Mouse (Mus musculus): ENCODE measurements at regions not wholly inside any gene's neighbourhood (a gene's known extent, or its start where the extent isn't known, plus 50 kb on each side); places are given as distances from the start of the nearest gene placed in this dataset.
"Not testable (repeated sequence)": the region's sequence is repeated elsewhere in the genome, so short reads cannot be mapped to it uniquely, and the experiment has no call there.

GRCm38 (mm10) chr6:53233777-53234176 is 53.3 kb upstream of the Creb5 start:
- DNase-seq (ENCODE audit: low spot score) = no peak

- no peak for DNase-seq (ENCODE audit: low spot score)
These were observed 54.5 kb upstream of the Creb5 start for GRCm38 (mm10) chr6:53232616-53233015.

- DNase-seq (ENCODE audit: low spot score) = no peak
These were observed 57.7 kb upstream of the Creb5 start for GRCm38 (mm10) chr6:53229350-53229749.

- DNase-seq (ENCODE audit: low spot score) = no peak
These were observed 65.0 kb upstream of the Creb5 start for GRCm38 (mm10) chr6:53222104-53222503.

GRCm38 (mm10) chr6:53221668-53222005 is 65.4 kb upstream of the Creb5 start:
- no peak for DNase-seq (ENCODE audit: low spot score)

- no peak for DNase-seq (ENCODE audit: low spot score)
These were observed 66.0 kb upstream of the Creb5 start for GRCm38 (mm10) chr6:53220784-53221667.

- no peak for DNase-seq (ENCODE audit: low spot score)
These were observed 68.2 kb upstream of the Creb5 start for GRCm38 (mm10) chr6:53218871-53219286.

GRCm38 (mm10) chr6:53217234-53218015 is 69.6 kb upstream of the Creb5 start:
- peak; percentile 52 for DNase-seq (ENCODE audit: low spot score)

GRCm38 (mm10) chr6:53216715-53217114 is 70.4 kb upstream of the Creb5 start:
- no peak for DNase-seq (ENCODE audit: low spot score)

GRCm38 (mm10) chr6:53211420-53211819 is 75.7 kb upstream of the Creb5 start:
- DNase-seq (ENCODE audit: low spot score) = peak; percentile 35

GRCm38 (mm10) chr6:53209398-53209797 is 77.7 kb upstream of the Creb5 start:
- DNase-seq (ENCODE audit: low spot score) = no peak

GRCm38 (mm10) chr6:53208474-53208873 is 78.6 kb upstream of the Creb5 start:
- DNase-seq (ENCODE audit: low spot score) = no peak

GRCm38 (mm10) chr6:53207781-53208180 is 79.3 kb upstream of the Creb5 start:
- DNase-seq (ENCODE audit: low spot score) = no peak

GRCm38 (mm10) chr6:53207361-53207760 is 79.7 kb upstream of the Creb5 start:
- no peak for DNase-seq (ENCODE audit: low spot score)

- peak; percentile 19 for DNase-seq (ENCODE audit: low spot score)
These were observed 85.7 kb upstream of the Creb5 start for GRCm38 (mm10) chr6:53201281-53201956.

GRCm38 (mm10) chr6:53199474-53199873 is 87.6 kb upstream of the Creb5 start:
- no peak for DNase-seq (ENCODE audit: low spot score)

GRCm38 (mm10) chr6:53182131-53182530 is 104.9 kb upstream of the Creb5 start:
- not testable (repeated sequence) for DNase-seq (ENCODE audit: low spot score)

- DNase-seq (ENCODE audit: low spot score) = no peak
These were observed 96.0 kb upstream of the Jazf1 start for GRCm38 (mm10) chr6:53164423-53164841.

GRCm38 (mm10) chr6:53163091-53163490 is 94.7 kb upstream of the Jazf1 start:
- DNase-seq (ENCODE audit: low spot score) = no peak

- DNase-seq (ENCODE audit: low spot score) = no peak
These were observed 93.2 kb upstream of the Jazf1 start for GRCm38 (mm10) chr6:53161627-53162026.

GRCm38 (mm10) chr6:53154621-53155020 is 86.2 kb upstream of the Jazf1 start:
- no peak for DNase-seq (ENCODE audit: low spot score)

- DNase-seq (ENCODE audit: low spot score) = no peak
These were observed 79.0 kb upstream of the Jazf1 start for GRCm38 (mm10) chr6:53147478-53147877.

Data from urinary bladder, postnatal 25 days (tissue).